Mouse (Mus musculus): ENCODE data around the gene Plekha6. TPM values are rescaled to one million over a fixed set of nuclear protein-coding genes. Genes with fewer than 3 reads are reported as not detected.

The Plekha6 gene
- polyA plus RNA-seq, 3 experiments from 2014 or later: 0.25 TPM; not detected in 2

GRCm38 (mm10) chr1:133215753-133216152, 51.7 kb downstream of the Plekha6 start:
- ATAC-seq: no peak

GRCm38 (mm10) chr1:133217031-133217430, 53.0 kb downstream of the Plekha6 start:
- ATAC-seq: no peak

- no peak for ATAC-seq
Observed at GRCm38 (mm10) chr1:133219106-133219505, 55.1 kb downstream of the Plekha6 start.

GRCm38 (mm10) chr1:133221459-133221858, 57.4 kb downstream of the Plekha6 start:
- ATAC-seq: no peak

- ATAC-seq: no peak
Observed at GRCm38 (mm10) chr1:133222445-133222995, 58.5 kb downstream of the Plekha6 start.

GRCm38 (mm10) chr1:133224674-133225073, 60.7 kb downstream of the Plekha6 start:
- no peak for ATAC-seq

- no peak for ATAC-seq
Observed at GRCm38 (mm10) chr1:133225137-133225536, 61.1 kb downstream of the Plekha6 start.

- no peak for ATAC-seq
Observed at GRCm38 (mm10) chr1:133225561-133225960, 61.6 kb downstream of the Plekha6 start.

GRCm38 (mm10) chr1:133225963-133226660, 62.1 kb downstream of the Plekha6 start:
- no peak for ATAC-seq

- ATAC-seq: no peak
Observed at GRCm38 (mm10) chr1:133226928-133227327, 62.9 kb downstream of the Plekha6 start.

GRCm38 (mm10) chr1:133227378-133227777, 63.4 kb downstream of the Plekha6 start:
- ATAC-seq: no peak

- ATAC-seq: no peak
Observed at GRCm38 (mm10) chr1:133228809-133229487, 64.9 kb downstream of the Plekha6 start.

GRCm38 (mm10) chr1:133231523-133232193, 67.6 kb downstream of the Plekha6 start:
- ATAC-seq: no peak

GRCm38 (mm10) chr1:133235909-133236308, 71.9 kb downstream of the Plekha6 start:
- no peak for ATAC-seq

- no peak for ATAC-seq
Observed at GRCm38 (mm10) chr1:133236693-133237440, 72.9 kb downstream of the Plekha6 start.

GRCm38 (mm10) chr1:133237670-133238069, 73.7 kb downstream of the Plekha6 start:
- ATAC-seq: peak; percentile 32

- no peak for ATAC-seq
Observed at GRCm38 (mm10) chr1:133239121-133239812, 75.3 kb downstream of the Plekha6 start.

- no peak for ATAC-seq
Observed at GRCm38 (mm10) chr1:133239813-133240160, 75.8 kb downstream of the Plekha6 start.

GRCm38 (mm10) chr1:133240881-133241280, 76.9 kb downstream of the Plekha6 start:
- ATAC-seq: no peak

- no peak for ATAC-seq
Observed at GRCm38 (mm10) chr1:133244668-133245067, 80.7 kb downstream of the Plekha6 start.

- ATAC-seq: no peak
Observed at GRCm38 (mm10) chr1:133245690-133246619, 81.9 kb downstream of the Plekha6 start.
